Mouse (Mus musculus) hindbrain, embryonic 11.5 days (tissue): ENCODE data around the gene Mfsd4b1. TPM values are rescaled to one million over a fixed set of nuclear protein-coding genes. Genes with fewer than 3 reads are reported as not detected.
A peak's percentile ranks its signal among the peaks of the same experiment; 100 is the strongest.
"Not testable (repeated sequence)": the region's sequence is repeated elsewhere in the genome, so short reads cannot be mapped to it uniquely, and the experiment has no call there.

Experiments used
- ATAC-seq: fragments of 200-750 bp; cut with Nextera tagmentation; 2 replicates; pipeline ENCODE4 v1.8.0; 2017; ENCODE audit warnings: mild to moderate bottlenecking, moderate TSS enrichment, moderate library complexity; ENCODE audit not compliant: low FRiP score
- DNase-seq: peaks from one replicate; pipeline ENCODE4 v3.0.0-alpha.2; 2015; ENCODE audit warnings: low spot score
- H3K27ac ChIP-seq: fragments of 300-500 bp; sonication (generic); 2 replicates; pipeline ENCODE4 v1.5.1; 2014; ENCODE audit warnings: mild to moderate bottlenecking, low read depth, low read length
- H3K27me3 ChIP-seq: fragments of 300-500 bp; sonication (generic); 2 replicates; pipeline ENCODE4 v1.6.1; 2014; ENCODE audit warnings: mild to moderate bottlenecking, low read length, moderate library complexity, mixed read lengths; ENCODE audit not compliant: control insufficient read depth, insufficient read depth
- H3K36me3 ChIP-seq: fragments of 300-500 bp; sonication (generic); 2 replicates; pipeline ENCODE4 v1.6.1; 2014; ENCODE audit warnings: mild to moderate bottlenecking, low read length, moderate library complexity, mixed read lengths; ENCODE audit not compliant: control insufficient read depth, insufficient read depth
- H3K4me1 ChIP-seq: fragments of 300-500 bp; sonication (generic); replicated peaks from 2 replicates; pipeline ENCODE4 v1.6.1; 2014; ENCODE audit warnings: low read length, mixed read lengths; ENCODE audit not compliant: control insufficient read depth, insufficient read depth
- H3K4me2 ChIP-seq: fragments of 300-500 bp; sonication (generic); replicated peaks from 2 replicates; pipeline ENCODE4 v1.6.1; 2014; ENCODE audit warnings: mild to moderate bottlenecking, low read depth, low read length
- H3K4me3 ChIP-seq: fragments of 300-500 bp; sonication (generic); 2 replicates; pipeline ENCODE4 v1.5.1; 2014; ENCODE audit warnings: low read depth, low read length
- H3K9ac ChIP-seq: fragments of 300-500 bp; sonication (generic); 2 replicates; pipeline ENCODE4 v1.6.1; 2014; ENCODE audit warnings: low read depth, low read length
- H3K9me3 ChIP-seq: fragments of 300-500 bp; sonication (generic); 2 replicates; pipeline ENCODE4 v1.6.1; 2016; ENCODE audit warnings: low read length; ENCODE audit not compliant: control insufficient read depth
- WGBS: fragments of 180-500 bp; shearing (Covaris S2); extraction: QIAGEN DNeasy Blood & Tissue Kit; methylation state at CpG from one replicate; pipeline ENCODE4 v1.1.7; 2014; 5-methylcytosine and 5-hydroxymethylcytosine counted together
- polyA plus RNA-seq: library from polyadenylated mRNA; unstranded; fragments of >200 nt; fragmentation: Nextera tagmentation; extraction: Ambion mirVana; gene quantifications from 2 replicates; pipeline ENCODE4 v1.2.1, GENCODE M21; 2014

Gene Mfsd4b1
- polyA plus RNA-seq, 1 experiment from 2014 or later = 0.26 TPM

- DNase-seq = no peak
- Histone ChIP-seq H3K9me3 (no peaks in the 10 kb centered on the region), H3K9ac (no peak overlapping the region), H3K36me3 (no peaks in the 10 kb centered on the region), H3K27ac (no peak overlapping the region), H3K4me2 (no peak overlapping the region), H3K4me3 (no peak overlapping the region), H3K4me1 (no peaks in the 10 kb centered on the region; the same call in 1 of the 2 replicates), H3K27me3 (peaks cover 2% of the 10 kb centered on the region; the same call in 1 of the 2 replicates)
- 92% methylated on average over 5 of the region's 5 CpGs for WGBS
- no peak for ATAC-seq
Measured at GRCm38 (mm10) chr10:40026546-40026945, 1.5 kb upstream of the Mfsd4b1 start.

- Histone ChIP-seq H3K36me3 (no peaks in the 10 kb centered on the region), H3K9ac (peak overlapping the region; percentile 68; the same call in 1 of the 2 replicates), H3K4me3 (peak overlapping the region; percentile 59), H3K4me2 (peak overlapping the region; percentile 97), H3K4me1 (no peaks in the 10 kb centered on the region; the same call in 1 of the 2 replicates), H3K27me3 (peaks cover 2% of the 10 kb centered on the region; the same call in 1 of the 2 replicates), H3K9me3 (no peaks in the 10 kb centered on the region), H3K27ac (no peak overlapping the region)
- whole genome bisulfite sequencing = 73% methylated on average over 8 of the region's 8 CpGs
- DNase-seq (no peak), ATAC-seq (no peak)
Measured at GRCm38 (mm10) chr10:40025560-40025959, 492 bp upstream of the Mfsd4b1 start.

GRCm38 (mm10) chr10:40020401-40020800 is 4.7 kb downstream of the Mfsd4b1 start:
- H3K9me3 ChIP-seq = no peaks in the 10 kb centered on the region
- H3K4me3 ChIP-seq = no peak overlapping the region
- WGBS = 74% methylated on average over 2 of the region's 2 CpGs
- no peak for ATAC-seq
- H3K4me2 ChIP-seq = no peak overlapping the region
- DNase-seq = no peak
- no peaks in the 10 kb centered on the region for H3K36me3 ChIP-seq
- peaks cover 2% of the 10 kb centered on the region; the same call in 1 of the 2 replicates for H3K27me3 ChIP-seq
- no peak overlapping the region for H3K27ac ChIP-seq
- H3K9ac ChIP-seq = no peak overlapping the region
- H3K4me1 ChIP-seq = no peaks in the 10 kb centered on the region; the same call in 1 of the 2 replicates

DNA sequence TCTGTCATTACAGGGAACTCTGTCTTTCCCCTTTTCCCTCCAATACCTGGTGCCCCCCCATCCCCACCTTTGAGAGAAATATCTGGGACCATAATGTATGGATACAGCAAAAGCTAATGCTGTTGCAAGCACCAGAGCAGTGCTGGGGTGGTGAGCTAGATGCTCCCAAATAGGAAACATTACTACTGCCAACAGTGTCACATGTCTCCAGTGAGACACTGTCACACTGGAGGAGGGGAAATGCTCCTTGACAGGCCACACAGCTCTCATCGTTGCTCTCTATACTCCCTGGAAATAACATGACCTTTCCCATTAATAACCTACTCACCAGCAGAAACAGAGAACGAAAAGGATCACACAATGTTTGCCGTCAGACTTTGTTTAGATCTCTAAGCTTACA is 5.6 kb downstream of the Mfsd4b1 start:
- Histone ChIP-seq H3K9me3 (no peaks in the 10 kb centered on the region), H3K4me3 (no peak overlapping the region), H3K9ac (no peak overlapping the region), H3K27me3 (peaks cover 2% of the 10 kb centered on the region; the same call in 1 of the 2 replicates), H3K4me1 (no peaks in the 10 kb centered on the region), H3K36me3 (no peaks in the 10 kb centered on the region), H3K4me2 (no peak overlapping the region), H3K27ac (no peak overlapping the region)
- ATAC-seq (no peak), DNase-seq (no peak)
- 67% methylated on average over 3 of the region's 3 CpGs for WGBS

DNA sequence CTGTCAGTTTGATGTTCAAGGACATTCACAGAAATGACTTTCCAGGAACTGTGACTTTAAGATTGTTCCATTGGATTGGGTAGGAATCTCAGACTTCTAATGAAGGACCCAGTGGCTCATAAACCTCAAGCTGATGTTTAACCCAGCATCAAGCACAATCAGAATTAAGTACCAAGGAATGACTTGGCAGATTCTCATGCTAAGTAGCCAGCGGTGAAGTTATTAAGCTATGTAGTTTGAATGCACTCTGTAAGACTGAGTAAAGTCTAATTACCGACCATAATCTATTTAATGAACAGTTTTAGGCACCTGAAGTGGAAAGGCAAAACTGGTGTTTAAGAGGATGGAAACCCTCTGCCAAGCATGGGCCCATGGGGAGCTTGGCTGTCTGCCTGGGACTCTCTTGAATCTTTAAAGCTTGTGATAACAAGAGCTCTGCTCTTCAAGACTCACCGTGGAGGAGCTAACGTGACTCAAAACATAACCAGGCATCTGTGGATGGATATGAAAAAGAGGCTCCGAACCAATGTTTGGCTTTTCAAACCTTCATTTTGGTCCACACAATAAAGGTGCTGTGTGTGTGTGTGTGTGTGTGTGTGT is 6.7 kb downstream of the Mfsd4b1 start:
- H3K36me3 ChIP-seq = no peaks in the 10 kb centered on the region
- ATAC-seq = no peak
- no peaks in the 10 kb centered on the region for H3K9me3 ChIP-seq
- 91% methylated on average over 5 of the region's 5 CpGs for WGBS
- no peak overlapping the region for H3K4me2 ChIP-seq
- H3K27ac ChIP-seq = no peak overlapping the region
- H3K4me1 ChIP-seq = no peaks in the 10 kb centered on the region
- no peak overlapping the region for H3K4me3 ChIP-seq
- H3K9ac ChIP-seq = no peak overlapping the region
- no peak for DNase-seq
- H3K27me3 ChIP-seq = peaks cover under 1% of the 10 kb centered on the region; the same call in 1 of the 2 replicates

GRCm38 (mm10) chr10:40009591-40009990 is 15.5 kb downstream of the Mfsd4b1 start:
- no peaks in the 10 kb centered on the region for H3K9me3 ChIP-seq
- no peak overlapping the region for H3K4me3 ChIP-seq
- no peak overlapping the region for H3K27ac ChIP-seq
- H3K36me3 ChIP-seq = no peaks in the 10 kb centered on the region
- WGBS = 88% methylated on average over 11 of the region's 11 CpGs
- H3K9ac ChIP-seq = no peak overlapping the region
- ATAC-seq = no peak
- H3K4me1 ChIP-seq = no peaks in the 10 kb centered on the region
- no peak overlapping the region for H3K4me2 ChIP-seq
- no peaks in the 10 kb centered on the region for H3K27me3 ChIP-seq
- no peak for DNase-seq

GRCm38 (mm10) chr10:40008847-40009246 is 16.2 kb downstream of the Mfsd4b1 start:
- 78% methylated on average over 4 of the region's 4 CpGs for WGBS
- H3K4me2 ChIP-seq, DNase-seq, H3K36me3 ChIP-seq, H3K4me3 ChIP-seq, H3K4me1 ChIP-seq, H3K9me3 ChIP-seq, H3K27ac ChIP-seq, ATAC-seq, H3K27me3 ChIP-seq, H3K9ac ChIP-seq: not testable (repeated sequence)

DNA sequence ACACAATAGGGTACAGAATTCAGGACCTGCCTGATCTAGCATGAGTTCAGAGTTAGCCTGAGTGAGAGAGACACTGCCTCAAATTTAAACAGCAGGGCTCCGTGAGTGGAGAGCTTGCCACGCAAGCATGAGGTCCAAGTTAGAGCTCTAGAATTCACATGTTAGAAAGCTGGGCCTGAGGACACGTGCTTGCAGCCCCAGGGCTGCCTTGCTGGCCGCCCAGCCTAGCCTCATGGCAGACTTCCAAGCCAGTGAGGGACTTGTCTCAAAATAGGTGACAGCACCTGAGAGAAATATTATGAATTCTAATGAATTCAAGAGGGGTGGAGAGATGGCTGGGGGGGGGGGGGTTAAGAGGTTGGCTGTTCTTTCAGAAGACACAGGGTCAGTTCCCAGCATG is 17.1 kb downstream of the Mfsd4b1 start:
- Histone ChIP-seq H3K27me3 (no peaks in the 10 kb centered on the region), H3K4me1 (no peaks in the 10 kb centered on the region), H3K4me3 (no peak overlapping the region), H3K9me3 (no peaks in the 10 kb centered on the region), H3K4me2 (no peak overlapping the region), H3K27ac (no peak overlapping the region), H3K36me3 (no peaks in the 10 kb centered on the region), H3K9ac (no peak overlapping the region)
- ATAC-seq (no peak), DNase-seq (no peak)
- WGBS = 90% methylated on average over 4 of the region's 4 CpGs

DNA sequence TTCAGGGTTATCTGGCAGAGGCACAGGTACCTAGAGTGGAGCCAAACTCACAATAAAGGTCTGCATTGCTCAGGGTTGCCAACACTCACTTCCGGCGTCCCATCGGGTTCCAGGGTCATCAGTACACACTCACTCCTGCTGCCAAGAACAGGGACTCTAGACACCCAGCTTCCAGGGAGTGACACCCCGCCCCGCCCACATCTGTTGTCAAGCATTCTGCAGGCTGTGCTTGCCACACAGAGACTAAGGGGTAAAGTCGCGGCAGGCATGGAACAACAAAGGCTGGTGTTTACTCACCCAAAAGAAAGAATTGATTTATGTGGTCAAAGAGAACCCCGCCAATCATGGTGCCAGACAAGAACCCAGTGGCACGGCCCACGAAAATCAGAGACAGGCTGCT is 18.1 kb downstream of the Mfsd4b1 start:
- whole genome bisulfite sequencing = 47% methylated on average over 10 of the region's 10 CpGs
- no peak for ATAC-seq

More for the DNA sequence above, 18.1 kb downstream of the Mfsd4b1 start:
- Histone ChIP-seq H3K9me3 (no peaks in the 10 kb centered on the region), H3K4me2 (no peak overlapping the region), H3K4me1 (no peaks in the 10 kb centered on the region), H3K9ac (no peak overlapping the region), H3K36me3 (no peaks in the 10 kb centered on the region), H3K27me3 (no peaks in the 10 kb centered on the region), H3K27ac (no peak overlapping the region), H3K4me3 (no peak overlapping the region)
- peak; percentile 52 for DNase-seq
